Mouse (Mus musculus) left cerebral cortex, postnatal 4 days (tissue): ENCODE results near the gene Ndufaf7. TPM values are rescaled to one million over a fixed set of nuclear protein-coding genes. Genes with fewer than 3 reads are reported as not detected.

Source experiments
- DNase-seq: peaks from one replicate; pipeline ENCODE4 v3.0.0-alpha.2; 2022
- intact Hi-C: fragments of 180-260 bp; cut with DNase I; formaldehyde crosslinking; loops from one replicate; pipeline ENCODE4 v1.15.1; 2025
- total RNA-seq, 2 experiments: library from RNA; stranded (reverse); gene quantifications; 2 replicates each; pipeline ENCODE4 v1.2.3; 2021

Gene Ndufaf7
- 10 to 100 TPM; 62.2 to 65.5 TPM for total RNA-seq

- peak; percentile 98 for DNase-seq
- intact Hi-C loops = no loop called here
These were observed at the start of gene Ndufaf7, which contains the start of gene Cebpz for GRCm38 (mm10) chr17:78936466-78937228. Ndufaf7 (plus strand) TSS chr17:78937136. Cebpz (minus strand) TSS chr17:78937066.

DNA sequence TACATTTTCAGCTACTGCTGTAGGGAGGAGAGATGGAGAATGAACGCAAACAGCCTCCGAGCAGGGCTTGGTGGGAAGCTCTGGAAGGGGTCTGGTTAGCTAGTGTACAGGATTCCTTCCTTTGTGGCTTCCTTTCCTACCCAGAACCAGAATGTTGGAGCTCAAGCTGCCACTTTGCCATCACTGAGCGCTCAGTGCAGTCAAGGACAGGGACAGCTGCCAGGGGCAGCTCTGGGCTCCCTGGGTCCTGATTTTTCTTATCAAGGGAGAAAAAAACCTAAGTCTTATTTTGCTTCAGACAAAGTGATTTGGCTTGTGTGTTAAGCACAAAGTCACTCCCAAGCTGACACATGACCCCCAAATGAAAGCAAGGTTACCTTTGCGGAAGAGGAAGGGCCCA is 48.4 kb upstream of the Ndufaf7 start:
- intact Hi-C loops = no loop called here
- DNase-seq = peak; percentile 22

GRCm38 (mm10) chr17:78889184-78889583 is 47.8 kb upstream of the Ndufaf7 start:
- DNase-seq = peak; percentile 96

DNA sequence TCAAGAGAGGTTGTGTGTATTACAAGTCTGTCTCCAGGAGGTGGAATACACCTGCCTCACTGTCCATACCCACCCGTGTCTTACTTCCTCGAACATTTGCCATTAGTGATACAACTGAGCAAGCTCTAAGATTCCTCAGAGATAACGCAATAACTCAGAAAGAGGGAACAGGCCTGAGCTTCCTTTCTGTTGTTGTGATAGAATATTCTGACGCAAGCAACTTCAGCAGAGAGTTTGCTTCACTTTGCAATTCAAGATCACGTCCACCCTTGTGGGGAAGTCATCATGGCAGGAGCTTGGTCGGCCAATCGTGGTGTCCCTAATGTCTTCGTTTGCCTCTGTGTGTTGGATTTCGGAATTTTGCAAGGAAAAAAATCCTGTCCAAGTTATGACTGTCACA is 45.9 kb upstream of the Ndufaf7 start:
- intact Hi-C loops = no loop called here
- no peak for DNase-seq

More at GRCm38 (mm10) chr17:78889184-78889583, 47.8 kb upstream of the Ndufaf7 start:
- intact Hi-C loops = no loop called here

DNA sequence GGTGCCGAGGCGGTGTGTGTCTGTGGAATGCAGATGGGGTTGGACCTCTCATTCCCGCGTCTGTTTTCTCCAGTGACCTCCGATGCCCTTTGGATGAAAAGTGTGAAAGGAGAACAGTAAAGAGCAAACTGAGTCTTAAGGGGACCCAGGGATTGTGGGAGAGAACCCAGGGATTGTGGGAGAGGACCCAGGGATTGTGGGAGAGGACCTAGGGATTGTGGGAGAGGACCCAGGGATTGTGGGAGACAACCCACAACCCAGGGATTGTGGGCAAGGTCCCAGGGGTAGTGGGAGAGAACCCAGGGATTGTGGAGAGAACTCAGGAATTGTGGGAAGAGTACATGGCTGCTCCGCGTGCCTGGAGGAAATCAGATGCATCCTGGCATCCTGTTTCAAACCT is 41.9 kb upstream of the Ndufaf7 start:
- no peak for DNase-seq
- intact Hi-C loops = no loop called here

DNA sequence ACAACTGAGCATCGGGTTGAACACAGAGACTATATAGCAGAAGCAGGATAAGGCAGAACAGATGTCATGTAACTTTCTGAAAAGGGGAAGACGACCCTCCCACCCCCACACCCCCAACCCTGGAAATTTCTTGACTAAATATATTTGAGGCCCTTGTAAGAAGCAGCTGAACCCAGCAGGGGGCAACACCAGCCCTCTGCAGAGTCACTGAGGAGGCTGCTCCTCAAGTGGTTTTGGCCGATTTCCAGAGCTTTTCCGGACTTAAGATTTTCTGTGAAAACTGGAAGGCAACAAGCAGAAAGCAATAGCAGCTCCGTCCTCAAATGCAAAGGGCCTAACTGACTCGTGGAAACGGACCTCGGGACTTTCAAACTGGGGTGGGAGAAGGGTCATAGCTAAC is 41.5 kb upstream of the Ndufaf7 start:
- DNase-seq = peak; percentile 63
- intact Hi-C loops = no loop called here

DNA sequence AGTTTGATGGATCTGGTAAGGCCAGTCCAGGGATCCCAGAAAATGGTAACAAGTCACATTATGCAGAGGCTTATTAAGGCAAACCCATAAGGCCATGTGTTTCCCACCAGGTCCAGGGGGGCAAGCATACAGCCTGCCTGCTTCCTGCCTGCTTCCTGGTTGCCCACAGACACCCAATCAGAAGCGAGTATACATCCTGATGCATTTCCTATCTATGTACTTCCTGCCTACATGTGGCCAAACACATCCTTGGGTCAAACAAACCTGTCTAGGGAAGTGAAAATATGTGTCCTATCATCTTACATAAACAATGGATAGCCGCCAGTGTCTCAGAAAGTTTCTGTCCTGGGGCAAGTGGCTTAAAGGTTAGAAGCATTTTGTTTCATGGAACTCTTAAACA is 33.8 kb upstream of the Ndufaf7 start:
- intact Hi-C loops = no loop called here
- DNase-seq = no peak

DNA sequence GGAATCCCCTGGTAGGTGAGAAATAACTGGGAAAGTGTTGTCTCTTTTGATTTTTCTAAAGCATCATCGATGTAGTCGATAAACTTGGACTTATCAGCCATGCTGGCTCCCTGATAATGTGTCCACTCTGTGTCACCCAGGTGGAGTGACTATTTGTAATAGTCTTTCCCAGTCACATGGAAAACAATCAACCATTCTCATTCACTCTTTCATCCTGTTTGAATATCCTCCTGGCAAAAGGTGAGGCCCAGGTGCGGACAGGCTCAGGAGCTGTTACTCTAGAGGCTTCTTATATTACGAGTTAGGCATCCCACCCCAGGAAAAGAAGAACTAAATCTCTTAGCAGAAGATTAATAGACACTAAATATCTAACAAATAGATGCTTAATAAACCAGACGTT is 30.0 kb upstream of the Ndufaf7 start, which contains the start of gene Sult6b1:
TSS of gene Sult6b1 (minus strand) at position 101 of the 400 bp plus-strand sequence.
- DNase-seq = no peak
- intact Hi-C loops = no loop called here

- DNase-seq = no peak
- intact Hi-C loops = no loop called here
These were observed 27.6 kb upstream of the Ndufaf7 start for GRCm38 (mm10) chr17:78909374-78909773.

- intact Hi-C loops = no loop called here
- peak; percentile 61 for DNase-seq
These were observed 24.1 kb upstream of the Ndufaf7 start for GRCm38 (mm10) chr17:78912861-78913281.

- DNase-seq = no peak
- intact Hi-C loops = no loop called here
These were observed 23.0 kb upstream of the Ndufaf7 start for GRCm38 (mm10) chr17:78913921-78914320.

GRCm38 (mm10) chr17:78915772-78916171 is 21.2 kb upstream of the Ndufaf7 start:
- intact Hi-C loops = no loop called here
- no peak for DNase-seq

DNA sequence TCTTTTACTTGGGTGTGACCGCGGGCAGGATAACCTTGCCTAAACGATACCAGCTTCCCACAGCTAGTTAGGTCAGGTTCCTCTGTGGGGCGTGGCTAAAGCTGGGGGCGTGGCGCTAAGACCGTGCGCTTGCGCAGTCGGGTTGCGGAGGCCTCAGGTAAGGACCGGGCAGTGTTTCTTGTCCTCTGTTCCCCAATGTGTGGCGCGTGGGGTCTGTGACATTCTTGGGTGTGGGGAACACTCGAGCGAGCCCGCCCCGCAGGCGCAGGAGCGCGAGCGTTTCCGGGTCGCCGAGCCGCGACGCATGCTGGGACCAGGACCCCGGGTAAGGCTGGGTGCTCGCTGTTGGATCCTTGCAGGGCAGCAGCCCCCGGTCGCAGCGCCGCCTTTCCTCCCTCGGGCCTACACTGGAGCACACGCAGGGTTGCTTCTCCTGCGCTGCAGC is 20.5 kb upstream of the Ndufaf7 start, which contains the start of gene Cebpzos:
TSS of gene Cebpzos (plus strand) at position 132 of the 445 bp plus-strand sequence.
- peak; percentile 85 for DNase-seq
- intact Hi-C loops = no loop called here

DNA sequence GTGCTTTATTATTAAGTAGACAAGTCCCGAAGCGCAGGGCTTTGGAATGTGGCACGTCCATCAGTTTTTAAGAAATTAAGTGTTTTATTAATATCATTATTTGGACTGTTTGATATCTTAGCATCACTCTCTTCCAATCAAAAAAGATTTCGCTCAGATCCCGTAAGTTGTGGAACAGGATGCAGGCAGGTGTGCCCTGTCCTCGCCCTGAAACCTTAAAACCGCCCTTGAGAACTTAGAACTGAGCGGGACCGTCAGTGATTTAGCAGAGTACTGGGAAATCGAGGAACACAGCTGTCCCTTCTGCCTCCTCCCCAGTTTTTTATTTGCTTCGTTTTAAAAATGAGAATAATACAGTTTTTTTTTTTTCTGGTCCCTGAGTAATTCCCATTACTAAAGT is 20.0 kb upstream of the Ndufaf7 start:
- intact Hi-C loops = no loop called here
- DNase-seq = no peak

GRCm38 (mm10) chr17:78917696-78918095 is 19.2 kb upstream of the Ndufaf7 start:
- no peak for DNase-seq
- intact Hi-C loops = no loop called here

GRCm38 (mm10) chr17:78935857-78936256 is 1.1 kb upstream of the Ndufaf7 start:
- no peak for DNase-seq
- intact Hi-C loops = no loop called here

DNA sequence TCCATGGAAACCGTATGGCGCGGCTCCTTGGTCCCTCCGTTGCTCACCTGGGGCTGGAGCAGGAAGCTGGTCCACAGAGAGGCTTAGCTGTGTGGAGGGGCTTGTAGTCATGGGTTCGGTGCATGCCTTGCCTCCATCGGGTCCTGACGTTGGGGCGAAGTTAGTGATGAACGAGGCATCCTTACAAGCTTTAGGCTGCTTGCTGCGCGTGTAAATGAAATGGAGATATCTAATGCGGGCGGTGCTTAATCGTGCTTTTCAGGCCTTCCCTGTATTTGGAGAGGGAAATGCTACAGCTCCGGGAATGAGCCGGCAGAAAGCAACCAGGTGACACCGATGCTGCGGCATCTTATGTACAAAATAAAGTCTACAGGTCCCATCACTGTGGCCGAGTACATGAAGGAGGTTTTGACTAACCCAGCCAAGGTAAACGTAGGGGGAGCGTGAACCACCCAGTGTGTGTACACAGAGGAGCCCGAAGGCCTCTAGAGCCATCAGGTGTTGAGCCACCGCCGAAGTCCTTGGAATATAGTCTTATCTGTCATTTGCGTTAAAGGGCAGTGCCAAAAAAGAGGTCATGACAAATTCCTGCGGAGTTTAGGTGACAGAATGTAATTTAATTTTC is 405 bp downstream of the Ndufaf7 start:
- no peak for DNase-seq
- intact Hi-C loops = no loop called here

DNA sequence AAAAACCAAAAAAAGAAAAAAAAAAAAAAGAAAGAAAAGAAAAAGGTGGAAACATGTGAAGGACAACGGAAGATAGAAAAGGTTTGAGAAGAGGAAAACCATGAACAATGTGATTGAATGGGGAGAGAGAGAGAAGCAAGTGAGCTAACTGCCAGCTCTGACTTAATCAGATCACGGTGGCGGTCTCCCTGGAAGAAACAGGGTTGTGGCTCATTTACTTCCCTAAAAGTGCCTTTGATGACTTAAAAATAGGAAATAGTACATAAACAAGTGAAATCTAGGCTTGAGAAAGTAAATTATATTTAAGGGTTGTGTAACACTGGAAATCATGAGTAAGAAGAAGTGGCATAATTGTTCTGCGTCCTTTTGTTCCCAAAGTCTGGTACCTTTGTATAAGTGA is 2.0 kb downstream of the Ndufaf7 start:
- no peak for DNase-seq

DNA sequence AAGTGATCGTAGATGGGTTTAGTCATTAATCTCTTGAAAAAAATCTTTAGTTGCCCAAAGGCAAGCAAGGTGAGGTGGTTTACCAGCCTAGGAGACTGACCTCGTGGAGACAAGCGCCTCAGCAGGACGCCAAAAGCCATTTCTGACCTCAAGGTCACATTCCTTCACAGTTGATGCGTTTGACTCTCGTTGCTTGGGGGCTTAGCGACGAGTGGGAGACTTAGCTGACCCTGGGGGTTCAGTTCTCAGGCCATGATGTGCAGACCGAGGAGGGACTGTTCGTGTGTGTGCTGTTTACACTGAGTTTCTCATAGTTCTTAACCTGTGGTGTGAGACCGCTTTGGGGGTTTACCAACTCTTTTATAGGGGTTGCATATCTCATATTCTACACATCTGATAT is 5.6 kb downstream of the Ndufaf7 start:
- intact Hi-C loops = no loop called here
- DNase-seq = no peak

More for the DNA sequence above, 2.0 kb downstream of the Ndufaf7 start:
- intact Hi-C loops = no loop called here

DNA sequence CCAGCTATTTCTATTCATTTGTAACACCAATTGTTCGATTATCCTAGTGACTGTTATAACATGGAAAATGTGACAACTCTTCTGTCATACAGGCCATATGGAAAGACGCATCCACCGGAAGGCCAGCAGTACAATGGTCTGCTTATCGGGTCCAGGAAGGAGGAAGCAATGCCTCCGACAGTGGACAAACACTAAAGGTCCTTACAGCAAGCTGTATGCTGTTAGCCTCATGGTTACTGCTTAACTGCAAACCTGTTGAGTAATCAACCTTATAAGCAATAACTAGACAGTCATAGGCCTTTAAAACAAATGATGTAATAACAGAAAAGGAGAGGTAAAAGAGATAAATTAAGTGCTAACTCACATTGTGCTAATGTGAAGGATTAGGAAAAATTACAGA is 14.3 kb downstream of the Ndufaf7 start:
- intact Hi-C loops = no loop called here
- no peak for DNase-seq

- DNase-seq = no peak
- intact Hi-C loops = no loop called here
These were observed 15.1 kb downstream of the Ndufaf7 start for GRCm38 (mm10) chr17:78952070-78952469.

GRCm38 (mm10) chr17:78953240-78953639 is 16.3 kb downstream of the Ndufaf7 start:
- intact Hi-C loops = no loop called here
- DNase-seq = no peak
